Mouse (Mus musculus) neural tube, embryonic 13.5 days (tissue): ENCODE measurements around the gene Mpi. TPM values are rescaled to one million over a fixed set of nuclear protein-coding genes. Genes with fewer than 3 reads are reported as not detected.

Experiments
- ATAC-seq: fragments of 200-750 bp; cut with Nextera tagmentation; 2 replicates; pipeline ENCODE4 v1.8.0; 2017; ENCODE audit warnings: low read depth, mild to moderate bottlenecking, moderate TSS enrichment, moderate library complexity
- H3K27ac ChIP-seq: fragments of 300-500 bp; sonication (generic); replicated peaks from 2 replicates; pipeline ENCODE4 v1.5.1; 2015; ENCODE audit warnings: moderate library complexity, mild to moderate bottlenecking, inconsistent platforms
- H3K27me3 ChIP-seq: fragments of 300-500 bp; sonication (generic); 2 replicates; pipeline ENCODE4 v1.6.1; 2015; ENCODE audit warnings: mild to moderate bottlenecking, inconsistent platforms
- H3K36me3 ChIP-seq: fragments of 300-500 bp; sonication (generic); 2 replicates; pipeline ENCODE4 v1.6.1; 2015; ENCODE audit warnings: mild to moderate bottlenecking, inconsistent platforms
- H3K4me1 ChIP-seq: fragments of 300-500 bp; sonication (generic); replicated peaks from 2 replicates; pipeline ENCODE4 v1.6.1; 2015; ENCODE audit warnings: inconsistent platforms
- H3K4me2 ChIP-seq: fragments of 300-500 bp; sonication (generic); 2 replicates; pipeline ENCODE4 v1.6.1; 2015; ENCODE audit warnings: inconsistent platforms, mild to moderate bottlenecking, moderate library complexity
- H3K4me3 ChIP-seq: fragments of 300-500 bp; sonication (generic); 2 replicates; pipeline ENCODE4 v1.5.1; 2015; ENCODE audit warnings: mild to moderate bottlenecking, inconsistent platforms
- H3K9ac ChIP-seq: fragments of 300-500 bp; sonication (generic); 2 replicates; pipeline ENCODE4 v1.6.1; 2015; ENCODE audit warnings: moderate library complexity, mild to moderate bottlenecking, inconsistent platforms
- H3K9me3 ChIP-seq: fragments of 300-500 bp; sonication (generic); 2 replicates; pipeline ENCODE4 v1.6.1; 2016; ENCODE audit warnings: inconsistent platforms
- WGBS: fragments of 180-500 bp; shearing (Covaris S2); methylation state at CpG from one replicate; pipeline ENCODE4 v1.1.7; 2015; 5-methylcytosine and 5-hydroxymethylcytosine counted together
- polyA plus RNA-seq: library from polyadenylated mRNA; unstranded; fragments of >200 nt; fragmentation: Nextera tagmentation; extraction: Ambion mirVana; gene quantifications from 2 replicates; pipeline ENCODE4 v1.2.1, GENCODE M21; 2015

Gene Mpi
- polyA plus RNA-seq, 1 experiment from 2014 or later = 70.8 TPM

DNA sequence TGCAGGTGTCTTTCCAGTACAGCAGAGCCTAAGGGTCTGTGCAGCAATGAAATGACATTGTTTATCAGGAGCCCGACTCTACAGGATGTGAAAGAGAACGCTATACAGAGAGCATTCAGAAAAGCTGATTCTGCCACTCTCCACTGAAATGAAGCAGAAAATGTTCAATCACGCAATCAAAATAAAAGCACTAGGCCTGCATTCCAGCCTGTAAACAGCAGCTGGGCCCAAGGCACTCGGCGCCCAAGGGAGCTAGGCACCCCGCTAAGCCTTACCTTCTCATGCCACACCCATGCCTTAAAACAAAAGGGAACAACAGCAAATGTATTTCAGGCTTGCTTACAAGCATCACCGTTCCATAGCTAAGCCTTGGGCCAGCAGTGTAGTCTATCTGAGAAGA, 54.0 kb downstream of the Mpi start:
- Histone ChIP-seq H3K9me3 (no peaks in the 10 kb centered on the region), H3K36me3 (no peaks in the 10 kb centered on the region), H3K27ac (peak overlapping the region; percentile 65), H3K4me1 (peaks cover 67% of the 10 kb centered on the region), H3K9ac (peak overlapping the region; percentile 55; the same call in 1 of the 2 replicates), H3K4me3 (no peak overlapping the region), H3K4me2 (0 out of 2 replicates have a peak overlapping the region, but pooled peaks have one; percentile 1), H3K27me3 (peaks cover 36% of the 10 kb centered on the region)
- 47% methylated on average over 7 of the region's 7 CpGs for WGBS
- ATAC-seq = no peak

DNA sequence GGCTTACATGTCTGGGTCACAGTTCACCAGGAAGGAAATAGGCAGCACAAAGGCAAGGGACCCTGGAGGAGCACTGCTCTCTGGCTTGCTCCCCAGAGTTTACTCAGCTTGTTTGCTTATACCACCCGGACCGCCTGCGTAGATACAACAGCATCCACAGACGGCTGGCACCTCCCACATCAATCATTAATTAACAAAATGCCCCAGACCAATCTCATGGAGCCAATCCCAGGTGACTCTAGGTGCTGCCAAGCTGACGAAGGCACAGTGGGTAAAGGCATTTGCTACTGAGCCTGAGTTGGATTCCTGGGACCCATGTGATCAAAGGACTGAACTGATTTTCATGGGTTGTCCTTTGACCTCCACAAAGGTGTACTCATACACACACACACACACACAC, 55.3 kb downstream of the Mpi start:
- Histone ChIP-seq H3K4me1 (peaks cover 54% of the 10 kb centered on the region), H3K9me3 (no peaks in the 10 kb centered on the region), H3K9ac (no peak overlapping the region), H3K4me3 (no peak overlapping the region), H3K36me3 (no peaks in the 10 kb centered on the region), H3K27me3 (peaks cover 23% of the 10 kb centered on the region), H3K4me2 (no peak overlapping the region), H3K27ac (no peak overlapping the region)
- WGBS = 65% methylated on average over 5 of the region's 5 CpGs
- ATAC-seq = no peak

DNA sequence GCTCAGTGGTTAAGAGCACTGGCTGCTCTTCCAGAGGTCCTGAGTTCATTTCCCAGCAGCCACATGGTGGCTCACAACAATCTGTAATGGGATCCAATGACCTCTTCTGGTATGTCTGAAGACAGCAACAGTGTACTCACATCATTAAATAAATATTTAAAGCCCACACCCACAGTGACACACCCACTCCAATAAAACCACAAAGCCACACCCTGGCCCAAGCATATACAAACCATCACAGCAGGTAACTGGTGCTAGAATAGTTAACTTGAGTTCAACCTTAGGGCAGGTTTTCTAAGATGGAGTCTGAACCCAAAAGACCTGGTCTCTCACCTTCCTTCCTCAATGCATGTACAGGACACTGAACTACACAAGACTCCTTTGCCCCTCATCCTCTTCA, 57.6 kb downstream of the Mpi start:
- Histone ChIP-seq H3K4me2 (no peak overlapping the region), H3K9me3 (no peaks in the 10 kb centered on the region), H3K27me3 (peaks cover 7% of the 10 kb centered on the region), H3K4me3 (no peak overlapping the region), H3K36me3 (no peaks in the 10 kb centered on the region), H3K9ac (no peak overlapping the region), H3K4me1 (peaks cover 32% of the 10 kb centered on the region), H3K27ac (no peak overlapping the region)
- ATAC-seq = no peak

Other genes with a start within 250 kb of the Mpi start
- 22.8 and 23.6 TPM in 2 replicates for gene Ppcdc, start 112.6 kb downstream of the Mpi start, polyA plus RNA-seq
- gene Scamp5, start 84.7 kb downstream of the Mpi start, polyA plus RNA-seq = 65.1 and 67.8 TPM in 2 replicates
- 21.0 and 21.9 TPM in 2 replicates for gene Rpp25, start 48.7 kb downstream of the Mpi start, polyA plus RNA-seq
- gene Cox5a, start 31.5 kb downstream of the Mpi start, polyA plus RNA-seq = 922 and 997 TPM in 2 replicates
- 20.2 and 20.6 TPM in 2 replicates for gene Fam219b, start 15.2 kb downstream of the Mpi start, polyA plus RNA-seq
- gene Scamp2, start 8.2 kb upstream of the Mpi start, polyA plus RNA-seq = 48.0 and 53.7 TPM in 2 replicates
- 25.9 and 26.5 TPM in 2 replicates for gene Ulk3, start 36.7 kb upstream of the Mpi start, polyA plus RNA-seq
- not detected in 2 replicates for gene Cplx3, start 53.5 kb upstream of the Mpi start, polyA plus RNA-seq
- not detected in 2 replicates for gene Lman1l, start 68.0 kb upstream of the Mpi start, polyA plus RNA-seq
- 43.7 and 43.9 TPM in 2 replicates for gene Csk, start 100.9 kb upstream of the Mpi start, polyA plus RNA-seq
- gene Cyp1a2, start 130.9 kb upstream of the Mpi start, polyA plus RNA-seq = not detected in 2 replicates
- 0.15 TPM in 1 of 2 replicates, not detected in the other for gene Cyp1a1, start 135.2 kb upstream of the Mpi start, polyA plus RNA-seq
- gene Edc3, start 155.8 kb upstream of the Mpi start, polyA plus RNA-seq = 32.0 and 35.4 TPM in 2 replicates
- 68.6 and 76.6 TPM in 2 replicates for gene Clk3, start 213.1 kb upstream of the Mpi start, polyA plus RNA-seq